Mouse (Mus musculus) gastrocnemius, postnatal 36 days (tissue): ENCODE measurements at regions not wholly inside any gene's neighbourhood (a gene's known extent, or its start where the extent isn't known, plus 50 kb on each side); places are given as distances from the start of the nearest gene placed in this dataset.

Experiments used
- DNase-seq, 2 experiments: peaks; one replicate each; pipeline ENCODE4 v3.0.0; 2022
- intact Hi-C: fragments of 180-260 bp; cut with DNase I; formaldehyde crosslinking; loops from one replicate; pipeline ENCODE4 v1.15.1; 2025

GRCm38 (mm10) chr17:83085792-83086475 lies 129.2 kb upstream of the Pkdcc start:
- DNase-seq: no peak

GRCm38 (mm10) chr17:83086703-83087102 lies 128.4 kb upstream of the Pkdcc start:
- intact Hi-C loops: no loop called here
- no peak for DNase-seq

More at GRCm38 (mm10) chr17:83085792-83086475, 129.2 kb upstream of the Pkdcc start:
- intact Hi-C loops: no loop called here

GRCm38 (mm10) chr17:83088471-83088870 lies 126.6 kb upstream of the Pkdcc start:
- intact Hi-C loops: no loop called here
- no peak for DNase-seq

GRCm38 (mm10) chr17:83089856-83090692 lies 125.0 kb upstream of the Pkdcc start:
- DNase-seq: no peak
- intact Hi-C loops: no loop called here

GRCm38 (mm10) chr17:83093862-83094261 lies 121.2 kb upstream of the Pkdcc start:
- no peak for DNase-seq

GRCm38 (mm10) chr17:83096451-83096850 lies 118.6 kb upstream of the Pkdcc start:
- no peak for DNase-seq
- intact Hi-C loops: no loop called here

More at GRCm38 (mm10) chr17:83093862-83094261, 121.2 kb upstream of the Pkdcc start:
- intact Hi-C loops: no loop called here

GRCm38 (mm10) chr17:83097998-83098397 lies 117.1 kb upstream of the Pkdcc start:
- no peak for DNase-seq

GRCm38 (mm10) chr17:83098679-83099413 lies 116.2 kb upstream of the Pkdcc start:
- intact Hi-C loops: no loop called here

More at GRCm38 (mm10) chr17:83097998-83098397, 117.1 kb upstream of the Pkdcc start:
- intact Hi-C loops: no loop called here

GRCm38 (mm10) chr17:83101035-83101434 lies 114.1 kb upstream of the Pkdcc start:
- intact Hi-C loops: loop anchor here (2.0 kb wide), 1 partner anchor 52 kb away; no protein-coding TSS in a partner anchor
- no peak for DNase-seq

More at GRCm38 (mm10) chr17:83098679-83099413, 116.2 kb upstream of the Pkdcc start:
- DNase-seq: no peak

- intact Hi-C loops: loop anchor here (2.0 kb wide), 1 partner anchor 53 kb away; no protein-coding TSS in a partner anchor
- peak in 1 of 2 experiments; percentile 19 for DNase-seq
These were observed 113.3 kb upstream of the Pkdcc start for GRCm38 (mm10) chr17:83101756-83102155.

- intact Hi-C loops: no loop called here
These were observed 112.2 kb upstream of the Pkdcc start for GRCm38 (mm10) chr17:83102675-83103412.

GRCm38 (mm10) chr17:83108151-83108550 lies 106.9 kb upstream of the Pkdcc start:
- intact Hi-C loops: no loop called here
- no peak for DNase-seq

More at GRCm38 (mm10) chr17:83102675-83103412, 112.2 kb upstream of the Pkdcc start:
- no peak for DNase-seq

- DNase-seq: peak; percentile 36 to 44
These were observed 105.2 kb upstream of the Pkdcc start for GRCm38 (mm10) chr17:83109792-83110440.

GRCm38 (mm10) chr17:83110556-83110955 lies 104.5 kb upstream of the Pkdcc start:
- intact Hi-C loops: no loop called here
- DNase-seq: no peak

More at GRCm38 (mm10) chr17:83109792-83110440, 105.2 kb upstream of the Pkdcc start:
- intact Hi-C loops: no loop called here

GRCm38 (mm10) chr17:83115146-83115545 lies 99.9 kb upstream of the Pkdcc start:
- intact Hi-C loops: no loop called here

GRCm38 (mm10) chr17:83115832-83116480 lies 99.1 kb upstream of the Pkdcc start:
- intact Hi-C loops: no loop called here
- DNase-seq: no peak

More at GRCm38 (mm10) chr17:83115146-83115545, 99.9 kb upstream of the Pkdcc start:
- DNase-seq: no peak

GRCm38 (mm10) chr17:83120665-83121232 lies 94.3 kb upstream of the Pkdcc start:
- DNase-seq: no peak
- intact Hi-C loops: no loop called here

GRCm38 (mm10) chr17:83122525-83123280 lies 92.4 kb upstream of the Pkdcc start:
- intact Hi-C loops: no loop called here
- DNase-seq: peak in 1 of 2 experiments; percentile 35
